Mouse (Mus musculus) spleen, postnatal 4 days (tissue): ENCODE measurements at regions not wholly inside any gene's neighbourhood (a gene's known extent, or its start where the extent isn't known, plus 50 kb on each side); places are given as distances from the start of the nearest gene placed in this dataset.

ENCODE experiments used
- DNase-seq, 2 experiments: peaks; one replicate each; pipeline ENCODE4 v3.0.0; 2022; ENCODE audit warnings: low spot score in 2 of 2

- DNase-seq, result peak in 1 of 2 experiments; percentile 37
Observed at GRCm38 (mm10) chr9:104496220-104496619, 50.9 kb upstream of the Cpne4 start.

GRCm38 (mm10) chr9:104490696-104491095 is 56.4 kb upstream of the Cpne4 start:
- DNase-seq, result no peak

- peak in 1 of 2 experiments; percentile 42 for DNase-seq
Observed at GRCm38 (mm10) chr9:104489383-104489782, 57.7 kb upstream of the Cpne4 start.

GRCm38 (mm10) chr9:104482440-104482839 is 64.6 kb upstream of the Cpne4 start:
- no peak for DNase-seq

GRCm38 (mm10) chr9:104480683-104481082 is 66.4 kb upstream of the Cpne4 start:
- no peak for DNase-seq

- DNase-seq, result no peak
Observed at GRCm38 (mm10) chr9:104474831-104475230, 72.3 kb upstream of the Cpne4 start.

- DNase-seq, result no peak
Observed at GRCm38 (mm10) chr9:104467238-104467637, 79.8 kb upstream of the Cpne4 start.

GRCm38 (mm10) chr9:104463701-104464100 is 83.4 kb upstream of the Cpne4 start:
- no peak for DNase-seq

- no peak for DNase-seq
Observed at GRCm38 (mm10) chr9:104460133-104460532, 87.0 kb upstream of the Cpne4 start.

- no peak for DNase-seq
Observed at GRCm38 (mm10) chr9:104457635-104458034, 89.5 kb upstream of the Cpne4 start.

GRCm38 (mm10) chr9:104448577-104449165 is 98.4 kb upstream of the Cpne4 start:
- no peak for DNase-seq

- peak; percentile 20 to 70 for DNase-seq
Observed at GRCm38 (mm10) chr9:104444906-104445305, 102.2 kb upstream of the Cpne4 start.

GRCm38 (mm10) chr9:104443236-104443635 is 103.8 kb upstream of the Cpne4 start:
- no peak for DNase-seq

- no peak for DNase-seq
Observed at GRCm38 (mm10) chr9:104413021-104413420, 75.5 kb upstream of the Acpp start.

- DNase-seq, result no peak
Observed at GRCm38 (mm10) chr9:104410211-104410610, 72.7 kb upstream of the Acpp start.

GRCm38 (mm10) chr9:104409381-104409780 is 71.8 kb upstream of the Acpp start:
- DNase-seq, result no peak

GRCm38 (mm10) chr9:104408571-104409294 is 71.2 kb upstream of the Acpp start:
- no peak for DNase-seq

- DNase-seq, result peak in 1 of 2 experiments; percentile 16
Observed at GRCm38 (mm10) chr9:104407559-104408376, 70.2 kb upstream of the Acpp start.

GRCm38 (mm10) chr9:104407011-104407410 is 69.5 kb upstream of the Acpp start:
- no peak for DNase-seq

GRCm38 (mm10) chr9:104406491-104406890 is 68.9 kb upstream of the Acpp start:
- DNase-seq, result no peak

- no peak for DNase-seq
Observed at GRCm38 (mm10) chr9:104403863-104404262, 66.3 kb upstream of the Acpp start.

GRCm38 (mm10) chr9:104401673-104402072 is 64.1 kb upstream of the Acpp start:
- DNase-seq, result no peak

GRCm38 (mm10) chr9:104399927-104400326 is 62.4 kb upstream of the Acpp start:
- DNase-seq, result no peak
